Mouse (Mus musculus) fat pad, adult 2 months (tissue): ENCODE results near the gene Vegfb.

Experiments
- DNase-seq: peaks from one replicate; pipeline ENCODE4 v3.0.0-alpha.2; 2011; ENCODE audit warnings: low read depth, low spot score; ENCODE audit errors: extremely low read depth

Gene Vegfb

GRCm38 (mm10) chr19:6973581-6974190, 13.8 kb downstream of the Vegfb start:
- no peak for DNase-seq

DNA sequence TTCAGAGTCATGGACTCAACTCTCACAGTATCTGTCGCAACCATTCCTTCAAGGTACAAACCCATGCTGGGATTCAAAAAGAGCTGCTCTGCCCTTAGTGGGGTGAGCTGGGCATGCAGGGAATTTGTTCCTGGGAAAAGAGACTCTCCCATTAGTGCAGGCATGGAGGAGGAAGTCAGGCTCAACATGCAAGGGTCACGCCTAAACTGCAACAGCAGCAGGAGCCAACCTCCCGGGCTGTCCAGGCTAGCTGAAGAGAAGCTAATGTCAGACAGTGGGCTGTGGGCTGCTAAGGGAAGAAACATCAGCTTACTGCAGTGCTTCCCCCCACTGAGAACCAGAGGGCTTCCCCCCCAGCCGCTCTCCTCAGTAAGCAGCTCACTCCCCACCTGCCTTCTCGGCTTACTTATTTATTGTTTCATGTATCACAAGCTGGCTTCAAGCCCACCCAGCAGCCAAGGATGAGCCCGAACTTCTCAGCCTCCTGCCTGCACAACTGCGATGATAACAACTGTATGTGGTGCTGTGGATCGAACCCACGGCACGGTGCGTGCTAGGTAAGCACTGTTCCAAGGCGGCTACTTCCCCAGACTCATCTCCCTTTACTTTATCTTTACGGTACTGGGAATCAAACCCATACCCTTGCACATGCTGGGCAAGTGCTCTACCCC, 15.1 kb downstream of the Vegfb start:
- DNase-seq: no peak

GRCm38 (mm10) chr19:6971644-6972043, 15.8 kb downstream of the Vegfb start:
- DNase-seq: no peak

- DNase-seq: no peak
Measured at GRCm38 (mm10) chr19:6970460-6971085, 16.9 kb downstream of the Vegfb start.

- DNase-seq: no peak
Measured at GRCm38 (mm10) chr19:6969665-6970381, 17.6 kb downstream of the Vegfb start.

DNA sequence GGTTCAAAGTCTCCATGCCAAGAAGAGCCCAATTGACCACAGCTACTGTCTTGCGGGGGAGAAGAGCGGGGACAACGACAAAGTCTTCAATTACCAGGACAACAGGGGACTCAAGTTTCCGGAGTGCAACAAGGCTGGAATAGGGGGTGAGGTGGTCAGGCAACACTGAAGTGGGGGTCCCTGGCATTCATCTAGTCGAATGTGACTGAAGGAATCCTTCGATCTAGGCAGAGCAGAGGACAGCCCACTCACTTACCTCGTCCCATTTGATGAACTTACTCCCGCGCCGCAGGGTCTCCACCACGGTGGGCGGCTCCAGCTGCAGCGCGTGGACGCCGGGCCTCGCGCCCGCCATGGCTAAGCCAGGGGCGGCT, 18.2 kb downstream of the Vegfb start:
- no peak for DNase-seq

DNA sequence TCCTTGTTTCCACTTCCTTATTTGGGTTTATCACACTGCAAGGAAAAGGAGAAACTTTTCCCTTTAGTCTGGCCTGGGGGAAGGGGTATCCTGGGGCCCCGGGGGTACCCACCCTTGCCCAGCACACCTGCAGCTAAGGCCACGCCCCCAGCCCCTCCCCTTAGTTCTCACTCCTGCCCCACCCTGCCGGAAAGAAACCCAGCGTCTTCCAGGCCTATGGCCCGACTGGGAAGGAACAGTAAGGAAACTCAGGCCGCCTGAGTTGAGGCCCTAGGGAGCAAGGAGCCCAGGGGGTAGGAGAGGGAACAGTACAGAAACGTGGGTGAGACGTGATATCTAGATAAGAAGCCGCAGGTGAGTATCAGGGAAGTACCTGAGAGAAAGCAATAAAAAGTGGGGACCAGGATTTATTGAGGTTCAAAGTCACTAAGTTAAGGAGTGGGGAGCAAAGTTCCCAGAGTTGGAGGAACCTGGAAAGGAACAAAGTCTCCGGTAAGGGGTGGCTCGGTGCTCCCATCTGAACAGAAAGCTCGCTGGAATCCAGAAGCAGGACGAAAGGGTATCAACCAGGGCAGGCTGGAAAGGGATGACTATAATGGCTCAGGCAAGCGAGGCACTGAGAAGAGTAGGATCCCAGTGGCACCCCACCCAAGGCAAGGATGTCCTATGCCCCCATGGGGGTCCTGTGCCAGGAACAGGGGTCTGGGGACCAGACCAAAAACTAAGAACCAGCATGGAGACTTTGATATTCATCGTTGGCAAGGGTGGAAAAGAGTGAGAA, 18.8 kb downstream of the Vegfb start:
- DNase-seq: no peak

GRCm38 (mm10) chr19:6956461-6956860, 31.0 kb downstream of the Vegfb start:
- no peak for DNase-seq

- DNase-seq: no peak
Measured at GRCm38 (mm10) chr19:6955424-6955823, 32.0 kb downstream of the Vegfb start.

DNA sequence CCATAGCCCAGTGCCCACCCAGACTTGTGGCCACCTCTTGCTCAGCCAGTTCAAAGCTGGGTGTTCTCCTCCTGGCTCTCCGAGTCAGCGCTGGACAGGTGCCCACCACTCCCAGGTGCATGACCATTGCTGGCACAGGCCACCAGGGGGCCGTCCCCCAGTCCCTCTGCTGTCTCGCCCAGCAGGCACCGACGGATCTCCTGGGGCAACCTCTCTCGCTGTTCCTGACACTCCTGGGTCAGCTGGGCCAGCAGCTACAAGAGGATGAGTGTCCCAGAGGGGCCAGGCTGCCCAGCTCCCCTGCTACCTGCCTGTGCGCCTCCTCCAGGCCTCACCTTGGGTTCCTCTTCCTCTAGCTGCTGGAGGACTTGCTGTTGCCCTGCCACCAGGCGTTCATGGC, 33.4 kb downstream of the Vegfb start:
- no peak for DNase-seq

DNA sequence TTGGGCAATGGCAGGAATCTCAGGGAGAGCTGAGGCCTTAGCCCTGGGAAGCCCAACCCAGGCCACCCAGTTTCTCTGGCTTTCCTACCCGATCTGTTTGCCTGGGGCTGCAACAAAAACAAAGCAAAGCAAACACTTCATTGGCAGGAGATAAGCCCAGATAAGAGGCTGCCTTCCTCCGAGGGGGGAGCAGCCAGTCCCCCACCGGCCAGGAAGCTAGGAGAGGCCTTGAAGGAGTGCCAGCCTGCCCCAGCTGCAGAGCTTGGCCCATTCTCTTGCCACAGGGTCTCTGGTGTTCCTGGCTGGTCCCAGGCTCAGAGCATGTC, 34.8 kb downstream of the Vegfb start:
- no peak for DNase-seq

GRCm38 (mm10) chr19:6951994-6952711, 35.3 kb downstream of the Vegfb start:
- peak; percentile 66 for DNase-seq

DNA sequence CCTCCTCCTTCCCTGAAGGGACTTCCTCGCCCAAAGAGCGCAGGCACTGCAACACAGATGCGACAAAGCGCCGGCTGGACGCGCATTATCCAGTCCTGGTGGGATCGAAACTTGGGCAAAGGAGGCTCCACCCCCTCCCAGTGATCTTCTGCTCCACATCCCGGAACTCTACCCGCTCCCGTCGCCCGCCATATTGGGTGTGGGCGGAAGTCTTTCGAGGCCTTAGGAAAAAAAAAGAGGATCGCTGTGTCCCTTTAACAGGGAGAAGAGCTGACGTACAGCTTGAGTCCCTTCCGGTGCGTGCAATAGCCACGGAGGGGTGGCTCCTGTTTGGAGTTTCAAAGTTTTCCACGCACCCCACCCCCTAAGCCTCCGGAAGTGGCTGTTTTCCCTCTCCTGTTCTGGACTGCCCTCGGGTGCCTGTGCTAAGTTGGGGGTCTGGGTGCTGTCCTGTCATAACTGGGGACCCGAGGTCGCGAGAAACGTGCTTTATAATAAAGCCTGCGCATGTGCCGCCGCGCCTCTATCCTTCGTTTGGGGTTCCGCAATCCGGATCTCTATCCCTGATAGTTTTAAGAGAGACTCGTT, 36.0 kb downstream of the Vegfb start:
- DNase-seq: peak; percentile 68

GRCm38 (mm10) chr19:6950613-6951153, 36.8 kb downstream of the Vegfb start:
- no peak for DNase-seq

GRCm38 (mm10) chr19:6949951-6950350, 37.5 kb downstream of the Vegfb start:
- no peak for DNase-seq

DNA sequence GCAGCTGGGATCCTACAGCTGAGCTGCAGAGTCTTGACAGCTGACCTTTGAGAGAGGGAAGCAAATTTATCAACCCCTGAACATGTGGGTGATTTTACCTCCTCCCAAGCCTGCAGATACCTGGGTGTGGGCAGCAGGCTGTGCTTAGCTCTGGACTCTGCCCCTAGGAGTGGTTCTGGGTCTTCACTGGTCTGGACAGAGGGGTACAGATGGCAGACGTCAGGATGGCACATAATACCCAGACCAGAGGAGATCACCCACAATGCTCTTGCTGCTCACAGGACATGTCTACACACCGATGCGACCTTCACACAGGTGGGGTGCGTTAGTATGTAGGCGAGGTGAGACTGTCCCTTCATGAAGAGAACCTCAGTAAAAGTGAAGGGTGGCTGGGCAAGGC, 37.9 kb downstream of the Vegfb start:
- no peak for DNase-seq

GRCm38 (mm10) chr19:6948186-6948585, 39.3 kb downstream of the Vegfb start:
- DNase-seq: no peak

GRCm38 (mm10) chr19:6947742-6948141, 39.7 kb downstream of the Vegfb start:
- DNase-seq: no peak

DNA sequence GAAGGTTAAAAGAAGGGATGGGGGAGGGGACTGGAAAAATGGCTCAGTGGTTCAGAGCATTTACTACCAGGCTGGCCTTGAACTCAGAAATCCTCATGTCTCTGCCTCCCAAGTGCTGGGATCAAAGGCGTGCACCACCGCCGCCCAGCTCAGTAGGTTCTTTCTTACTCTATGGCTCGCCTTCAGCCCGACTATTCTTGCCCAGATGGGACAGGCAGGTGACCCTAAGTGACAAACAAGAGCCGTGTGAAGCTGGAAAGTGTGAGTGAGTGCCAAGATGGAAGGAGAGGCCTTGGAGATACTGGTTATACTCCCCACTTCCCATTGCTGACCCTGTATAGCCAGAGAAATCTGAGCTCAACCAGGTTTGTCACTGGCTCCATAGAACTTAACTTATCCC, 43.7 kb downstream of the Vegfb start:
- no peak for DNase-seq

GRCm38 (mm10) chr19:6942764-6943163, 44.7 kb downstream of the Vegfb start:
- DNase-seq: no peak
